Mouse (Mus musculus) 3T3-L1 (cell line): ENCODE measurements around the gene Cs.

ENCODE experiments used
- DNase-seq: peaks from one replicate; pipeline ENCODE4 v3.0.0-alpha.2; 2015; ENCODE audit warnings: low read depth, low spot score

The Cs gene

DNA sequence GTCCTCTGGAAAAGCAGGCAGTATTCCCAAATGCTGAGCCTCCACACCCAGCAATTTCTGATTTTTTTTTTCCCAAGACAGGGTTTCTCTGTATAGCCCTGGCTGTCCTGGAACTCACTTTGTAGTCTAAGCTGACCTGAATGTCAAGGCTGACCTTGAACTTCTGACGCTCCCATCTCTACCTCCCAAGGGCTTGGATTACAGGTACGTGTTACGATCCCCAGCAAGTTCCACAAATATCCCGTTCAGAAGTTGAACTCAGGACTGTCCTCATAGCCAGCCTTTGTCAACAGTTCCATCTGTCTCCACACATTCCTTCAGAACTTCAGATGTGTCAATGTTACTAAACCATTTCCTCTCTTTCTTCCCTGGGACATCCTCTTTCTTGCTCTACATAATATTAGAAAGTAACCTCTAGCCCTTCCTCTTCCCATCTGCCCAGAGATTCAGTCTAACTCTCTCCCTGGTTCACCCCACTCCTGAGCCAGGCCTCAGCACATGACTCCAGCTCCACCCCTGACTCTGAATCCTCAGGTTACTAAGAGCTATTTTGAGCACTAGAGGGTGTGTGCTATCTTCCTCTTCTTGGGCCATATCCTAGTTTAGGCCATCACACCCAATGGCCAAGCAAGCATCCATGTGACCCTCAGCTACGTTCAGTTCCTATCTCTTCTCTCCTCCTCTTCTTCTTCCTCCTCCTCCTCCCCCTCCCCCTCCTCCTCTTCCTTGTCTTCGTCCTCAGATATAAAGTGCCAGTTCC is 35.6 kb downstream of the Cs start:
- peak; percentile 47 for DNase-seq

DNA sequence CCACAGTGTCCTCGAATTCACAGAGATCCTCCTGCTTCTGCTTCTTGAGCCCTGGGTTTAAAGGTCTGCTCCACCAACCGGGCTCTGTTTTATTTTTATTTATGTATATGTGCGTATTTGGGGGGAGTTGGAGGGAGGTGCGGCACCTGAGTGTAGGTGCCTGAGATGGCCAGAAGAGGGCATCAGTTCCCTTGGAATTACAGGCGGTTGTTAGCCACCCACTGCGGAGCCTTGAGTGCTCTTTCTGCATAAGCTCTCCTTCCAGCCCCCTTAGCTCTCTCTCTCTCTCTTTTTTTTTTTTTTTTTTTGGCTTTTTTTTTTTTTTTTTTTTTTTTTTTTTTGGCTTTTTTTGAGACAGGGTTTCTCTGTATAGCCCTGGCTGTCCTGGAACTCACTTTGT is 36.9 kb downstream of the Cs start:
- no peak for DNase-seq

DNA sequence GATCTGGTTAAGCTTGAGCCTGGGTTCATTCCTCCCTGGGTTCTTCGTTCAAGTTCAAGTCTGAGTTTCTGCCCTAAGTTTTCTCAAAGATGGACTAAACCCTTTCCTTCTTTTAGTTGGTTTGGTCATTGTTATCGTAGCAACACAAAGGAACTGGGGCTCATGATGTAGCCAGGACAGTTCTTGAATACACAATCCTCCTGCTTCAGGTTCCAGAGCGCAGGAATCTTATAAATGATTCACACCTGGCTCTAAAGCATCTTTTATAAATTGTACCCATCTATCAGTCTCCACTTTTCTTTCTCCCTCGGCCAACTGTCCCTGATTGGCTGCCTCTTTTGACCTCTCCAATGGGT is 38.5 kb downstream of the Cs start:
- DNase-seq = no peak

DNA sequence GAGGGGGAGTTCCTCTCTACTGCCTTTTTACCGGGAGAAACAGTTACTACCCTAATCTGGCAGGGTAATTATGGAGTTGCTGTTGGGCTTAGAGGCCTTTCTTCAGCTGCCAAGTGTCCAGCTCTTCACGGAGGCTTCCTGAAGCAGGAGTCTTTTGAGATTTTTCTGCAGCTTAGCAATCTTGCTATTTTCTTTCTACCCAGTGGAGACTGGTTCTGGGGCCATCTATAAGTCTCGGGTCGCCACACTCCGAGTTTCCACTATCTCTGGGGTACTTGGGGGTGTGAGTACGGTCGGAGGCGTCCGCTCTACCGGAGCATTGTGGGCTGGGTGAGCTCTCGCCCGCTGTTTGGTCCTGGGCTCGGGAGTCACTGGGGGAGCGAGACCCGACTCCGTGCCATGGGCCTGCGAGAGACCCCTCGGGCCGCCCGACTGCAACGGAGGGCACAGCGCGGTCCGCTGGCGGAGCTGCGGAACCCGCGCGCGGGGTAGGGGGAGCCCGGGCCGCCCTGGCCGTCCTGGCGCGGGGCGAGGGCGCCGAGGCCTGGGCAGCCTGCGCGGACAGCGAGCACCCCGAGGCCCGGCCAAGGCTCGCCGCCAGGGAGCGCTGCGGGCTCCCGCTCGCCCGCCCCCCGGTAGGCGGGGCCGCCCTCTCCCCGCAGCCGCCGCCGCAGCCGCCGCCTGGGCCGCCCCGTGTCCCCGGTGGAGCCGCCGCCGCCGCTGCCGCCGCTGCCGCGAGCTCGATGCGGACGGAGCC is 39.1 kb downstream of the Cs start, which contains the start of gene Ankrd52:
Gene Ankrd52 (plus strand): TSS at position 661 of the 757 bp plus-strand sequence.
- DNase-seq = peak; percentile 64

DNA sequence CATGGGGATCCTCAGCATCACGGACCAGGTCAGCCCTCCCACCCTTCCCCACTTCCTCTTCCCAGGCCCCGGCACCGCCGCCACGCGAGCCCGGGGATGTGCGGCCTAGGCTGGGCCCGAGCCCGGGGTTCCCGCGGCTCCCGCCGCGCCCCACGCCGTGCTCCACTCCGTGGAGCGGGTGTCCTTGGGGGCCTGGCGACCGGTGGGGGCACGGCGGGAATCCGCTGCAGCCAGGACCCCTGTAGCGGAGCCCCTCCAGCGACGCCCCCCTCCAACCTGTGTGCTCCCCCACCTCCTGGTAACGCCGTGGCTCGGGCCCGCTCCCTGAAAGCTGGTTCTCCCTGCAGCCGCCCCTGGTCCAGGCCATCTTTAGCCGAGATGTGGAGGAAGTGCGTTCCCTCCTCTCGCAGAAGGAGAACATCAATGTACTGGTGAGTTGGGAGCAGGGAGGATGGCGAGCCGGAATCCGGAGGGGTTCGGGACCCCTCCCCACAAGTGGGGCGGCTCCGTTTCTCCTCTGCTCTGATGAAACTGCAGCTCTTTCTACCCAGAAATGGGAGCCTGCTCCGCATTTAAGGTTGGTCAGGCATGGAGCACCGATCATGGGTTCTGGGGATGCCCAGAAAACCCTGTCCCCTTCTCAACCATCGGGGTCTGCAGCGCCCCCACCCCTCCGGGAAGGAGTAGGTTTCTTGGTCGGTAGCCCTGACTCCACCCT is 39.8 kb downstream of the Cs start:
- DNase-seq = peak; percentile 39

DNA sequence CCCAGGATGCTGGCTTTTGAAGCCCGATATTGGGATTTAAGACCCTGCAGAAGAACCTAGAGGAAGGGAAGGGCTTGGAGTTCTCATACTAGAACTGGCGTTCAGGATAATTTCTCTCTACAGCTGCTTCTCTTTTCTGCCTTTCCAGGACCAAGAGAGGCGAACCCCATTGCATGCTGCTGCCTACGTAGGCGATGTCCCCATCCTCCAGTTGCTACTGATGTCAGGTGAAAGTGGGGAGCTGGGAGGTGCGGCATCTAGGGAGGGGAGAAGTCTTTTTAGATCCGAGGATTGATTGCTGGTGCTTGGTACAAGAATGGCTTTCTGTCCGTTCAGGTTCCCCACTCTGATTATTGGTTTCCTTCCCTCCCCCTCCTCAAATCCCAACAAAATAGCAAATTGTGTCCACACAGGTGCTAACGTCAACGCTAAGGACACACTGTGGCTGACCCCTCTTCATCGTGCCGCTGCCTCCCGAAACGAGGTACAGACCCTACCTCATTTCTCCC is 40.5 kb downstream of the Cs start:
- no peak for DNase-seq

DNA sequence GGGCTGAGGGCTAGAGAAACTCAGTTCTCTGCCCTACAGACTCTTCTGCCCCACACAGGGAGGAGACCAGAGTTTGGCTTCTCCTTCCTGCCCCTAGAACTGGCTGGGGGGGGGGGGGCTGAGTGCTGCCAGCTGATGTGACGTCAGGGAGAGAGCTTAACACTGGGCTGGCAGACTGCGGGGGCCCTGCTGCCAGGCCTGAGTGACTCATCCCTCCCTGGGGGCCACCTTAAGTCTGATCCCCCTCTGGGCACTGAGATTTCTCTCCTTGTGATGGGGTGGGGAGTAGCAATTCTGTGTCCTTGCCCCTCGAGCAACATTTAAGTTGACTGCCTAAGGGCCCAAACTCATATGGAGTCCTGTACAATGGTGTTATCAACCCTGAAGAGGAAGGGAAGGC is 40.9 kb downstream of the Cs start:
- peak; percentile 54 for DNase-seq

DNA sequence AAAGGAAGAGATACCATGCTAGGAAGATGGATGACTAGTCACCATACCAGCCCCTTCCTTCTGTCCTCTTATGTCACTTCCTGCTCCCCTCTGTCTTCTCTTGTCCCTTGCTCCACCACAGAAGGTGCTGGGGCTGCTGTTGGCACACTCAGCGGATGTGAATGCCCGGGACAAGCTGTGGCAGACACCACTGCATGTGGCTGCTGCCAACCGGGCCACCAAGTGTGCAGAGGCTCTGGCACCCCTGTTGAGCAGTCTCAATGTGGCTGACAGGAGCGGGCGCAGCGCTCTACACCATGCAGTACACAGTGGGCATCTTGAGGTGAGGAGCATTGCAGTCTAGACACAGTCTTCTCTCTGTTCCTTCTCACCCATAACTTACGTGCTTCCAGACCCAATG is 41.7 kb downstream of the Cs start:
- no peak for DNase-seq

DNA sequence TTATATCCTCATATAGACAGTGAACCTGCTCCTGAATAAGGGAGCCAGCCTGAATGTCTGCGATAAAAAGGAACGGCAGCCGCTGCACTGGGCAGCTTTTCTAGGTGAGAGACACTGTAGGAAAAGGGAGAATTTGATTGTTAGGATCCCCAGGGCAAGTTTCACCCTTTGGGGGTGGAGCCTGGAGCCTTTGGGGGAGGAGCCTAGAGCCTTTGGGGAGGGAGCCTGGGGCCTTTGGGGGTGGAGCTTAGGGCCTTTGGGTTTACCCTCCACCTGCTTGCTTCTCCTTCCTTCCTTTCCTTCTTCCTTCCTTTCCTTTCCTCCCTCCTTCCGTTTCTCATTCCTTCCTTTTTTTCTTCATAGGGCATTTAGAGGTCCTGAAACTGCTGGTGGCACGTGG is 43.0 kb downstream of the Cs start:
- DNase-seq = peak; percentile 51

DNA sequence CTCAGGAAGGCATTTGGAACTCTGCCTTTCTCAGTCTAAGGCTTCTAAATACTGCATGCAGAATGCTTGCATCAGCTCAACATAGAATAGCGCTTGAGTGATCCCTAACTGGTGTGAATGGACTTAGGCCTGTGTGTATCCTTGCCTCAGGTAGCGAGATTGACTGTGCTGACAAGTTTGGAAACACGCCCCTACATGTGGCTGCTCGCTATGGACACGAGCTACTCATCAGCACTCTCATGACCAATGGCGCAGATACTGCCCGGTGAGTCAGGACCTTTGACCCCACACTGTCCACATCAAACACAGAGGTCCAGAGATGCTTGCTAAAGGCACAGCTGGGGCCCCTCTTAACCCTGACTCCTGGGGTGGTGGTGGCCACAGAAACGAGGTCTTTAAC is 44.9 kb downstream of the Cs start:
- DNase-seq = no peak

DNA sequence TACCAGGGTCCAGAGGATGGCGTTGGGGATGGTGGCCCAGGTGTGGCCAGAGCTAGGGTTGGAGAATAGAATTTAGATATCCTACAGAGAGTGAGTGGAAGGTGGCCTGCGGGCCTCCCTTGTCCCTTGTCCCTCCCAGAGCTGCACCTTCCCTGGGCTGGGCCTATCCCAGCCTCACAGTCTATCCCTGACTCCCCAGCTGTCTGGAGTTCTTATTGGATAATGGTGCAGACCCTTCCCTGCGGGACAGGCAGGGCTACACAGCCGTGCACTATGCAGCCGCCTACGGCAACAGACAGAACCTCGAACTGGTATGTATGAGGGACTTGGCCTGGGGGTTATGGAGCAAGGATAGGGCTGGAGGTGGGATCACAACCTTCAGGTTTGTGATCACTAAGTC is 48.4 kb downstream of the Cs start:
- DNase-seq = no peak

DNA sequence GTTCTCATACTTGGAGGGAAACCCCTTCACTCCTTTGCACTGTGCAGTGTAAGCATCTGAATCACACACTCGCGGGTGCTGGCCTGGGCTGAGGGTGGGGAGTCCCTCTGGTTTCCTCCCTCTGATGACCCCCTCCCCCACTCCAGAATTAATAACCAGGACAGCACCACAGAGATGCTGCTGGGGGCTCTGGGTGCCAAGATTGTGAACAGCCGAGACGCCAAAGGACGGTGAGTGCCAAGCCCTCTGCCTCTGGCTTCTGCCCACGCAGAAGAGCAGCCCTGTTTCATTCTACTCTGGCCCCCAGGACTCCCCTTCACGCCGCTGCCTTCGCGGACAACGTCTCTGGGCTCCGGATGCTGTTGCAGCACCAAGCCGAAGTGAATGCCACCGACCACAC is 51.4 kb downstream of the Cs start:
- no peak for DNase-seq

DNA sequence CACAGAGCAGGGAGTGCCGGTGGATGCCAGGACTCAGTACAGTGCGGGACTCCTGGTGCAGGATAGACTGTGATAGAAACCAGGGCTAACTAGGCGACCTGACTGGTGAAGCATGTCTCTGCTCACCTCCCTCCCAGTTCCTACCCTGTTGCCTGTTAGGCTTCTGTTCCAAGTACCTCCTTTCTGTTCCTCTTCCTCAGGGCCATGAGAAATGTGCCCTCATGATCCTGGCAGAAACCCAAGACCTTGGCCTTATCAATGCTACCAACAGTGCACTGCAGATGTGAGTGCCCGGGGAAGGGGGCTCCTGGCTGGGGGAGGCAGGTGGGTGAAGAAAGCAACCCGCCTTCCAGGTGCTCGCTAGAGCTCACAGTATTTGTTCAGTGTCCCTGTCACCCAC is 52.0 kb downstream of the Cs start:
- DNase-seq = no peak

DNA sequence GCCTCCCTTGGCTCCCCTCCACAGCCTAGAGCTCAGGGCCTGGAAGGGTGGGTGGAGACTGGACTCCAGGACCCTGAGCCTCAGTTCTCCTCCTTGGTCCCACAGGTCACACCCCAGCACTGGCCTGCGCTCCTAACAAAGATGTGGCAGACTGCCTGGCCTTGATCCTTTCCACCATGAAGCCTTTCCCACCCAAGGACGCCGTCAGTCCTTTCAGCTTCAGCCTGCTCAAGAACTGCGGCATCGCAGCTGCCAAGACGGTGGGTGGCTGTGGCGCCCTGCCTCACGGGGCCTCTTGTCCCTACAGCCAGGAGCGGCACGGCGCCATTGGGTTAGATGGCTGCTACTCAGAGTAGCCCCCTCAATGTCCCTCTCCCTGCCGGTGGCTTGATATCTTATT is 52.8 kb downstream of the Cs start:
- DNase-seq = no peak

DNA sequence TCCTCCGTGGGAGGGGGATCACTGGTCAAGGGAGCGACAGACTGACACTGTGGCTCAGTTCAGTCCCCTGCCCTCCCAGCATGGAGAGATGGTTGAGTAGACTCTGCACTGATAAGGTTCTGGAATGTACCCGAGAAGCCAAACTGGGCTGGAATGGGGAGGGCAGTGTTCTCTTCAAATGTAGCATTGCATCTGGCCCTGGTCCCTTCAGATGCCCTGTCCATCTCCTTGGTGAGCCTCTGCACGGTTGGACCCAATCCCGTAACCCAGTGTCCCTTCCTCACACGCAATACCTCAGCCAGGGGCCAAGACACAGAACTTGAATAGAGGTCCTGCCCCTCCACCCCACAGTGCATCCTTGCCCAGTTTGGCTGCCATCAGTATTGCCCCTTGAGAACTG is 54.3 kb downstream of the Cs start:
- DNase-seq = no peak

DNA sequence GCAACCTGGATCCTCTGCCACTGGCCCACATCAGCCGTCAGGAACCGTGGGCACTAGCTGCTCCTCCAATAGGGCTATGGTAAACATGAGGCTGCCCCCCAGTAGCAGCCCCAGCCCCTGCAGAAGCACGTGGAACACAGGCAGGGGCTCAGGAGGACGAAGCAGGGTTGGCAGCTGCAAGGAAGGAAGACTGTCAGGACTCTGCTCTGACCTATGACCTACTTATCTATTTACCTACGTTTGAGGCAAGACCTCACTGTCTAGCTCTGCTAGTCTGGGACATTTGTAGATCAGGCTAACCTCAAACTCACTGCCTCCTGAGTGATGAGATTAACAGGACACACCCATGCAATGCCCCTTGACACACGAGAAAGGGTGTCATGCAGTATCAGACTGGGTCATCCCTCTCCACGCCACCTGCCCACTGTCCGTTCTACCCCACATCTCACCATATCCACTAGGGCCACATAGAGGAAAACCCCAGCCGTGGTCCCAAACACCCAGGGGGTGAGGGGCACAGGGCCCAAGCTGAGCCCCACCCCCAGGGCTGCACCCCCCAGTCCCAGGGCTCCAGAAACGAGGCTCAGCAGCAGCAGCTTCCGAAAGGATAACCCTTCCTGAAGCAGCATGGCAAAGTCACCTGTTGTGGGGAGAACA is 58.6 kb downstream of the Cs start:
- no peak for DNase-seq

DNA sequence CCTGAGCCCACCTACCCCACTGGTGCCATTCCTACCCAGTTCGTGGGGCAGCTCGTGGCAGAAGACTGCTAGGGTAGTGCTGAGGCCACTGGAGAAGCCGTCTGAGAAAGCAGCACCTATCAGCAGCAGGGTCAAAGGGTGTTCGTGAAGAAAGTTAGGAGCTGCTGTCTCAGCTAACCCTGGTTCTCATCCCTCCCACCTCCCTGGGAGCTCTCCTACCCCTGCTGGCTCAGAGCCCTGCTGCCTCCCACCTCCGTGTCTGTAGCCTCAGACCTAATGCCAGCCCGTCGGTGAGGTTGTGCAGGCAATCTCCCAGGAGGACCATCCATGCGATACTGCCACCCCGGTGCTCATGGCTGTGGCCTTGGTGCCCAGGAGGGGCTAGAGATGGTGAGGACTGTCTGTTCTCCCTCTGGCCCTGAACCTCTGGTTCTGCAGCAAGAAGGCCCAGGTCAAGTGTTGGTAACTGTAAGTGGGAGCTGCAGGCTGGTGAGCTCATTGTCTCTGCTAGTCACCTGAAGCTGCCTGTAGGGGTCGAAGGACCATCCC is 59.3 kb downstream of the Cs start:
- no peak for DNase-seq

DNA sequence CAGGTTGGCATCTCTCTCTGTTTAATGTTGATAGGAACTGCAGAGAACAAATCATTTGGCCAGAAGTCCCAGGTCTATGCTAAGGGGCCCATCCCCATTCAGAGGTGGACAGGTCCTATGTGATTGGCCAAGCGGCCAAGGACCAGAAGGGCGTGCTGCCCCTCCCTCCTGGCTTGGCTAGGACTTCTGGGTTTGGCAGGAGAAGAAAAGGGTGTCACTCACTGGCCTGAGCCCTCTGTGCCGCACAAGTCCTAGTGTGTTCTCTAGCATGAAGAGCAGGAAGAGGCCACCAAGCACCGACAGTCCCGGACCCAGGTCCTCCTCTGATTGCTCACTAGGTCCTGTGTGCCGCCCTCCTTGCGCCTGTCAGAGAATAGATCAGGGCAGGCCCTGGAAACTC is 59.9 kb downstream of the Cs start:
- no peak for DNase-seq

DNA sequence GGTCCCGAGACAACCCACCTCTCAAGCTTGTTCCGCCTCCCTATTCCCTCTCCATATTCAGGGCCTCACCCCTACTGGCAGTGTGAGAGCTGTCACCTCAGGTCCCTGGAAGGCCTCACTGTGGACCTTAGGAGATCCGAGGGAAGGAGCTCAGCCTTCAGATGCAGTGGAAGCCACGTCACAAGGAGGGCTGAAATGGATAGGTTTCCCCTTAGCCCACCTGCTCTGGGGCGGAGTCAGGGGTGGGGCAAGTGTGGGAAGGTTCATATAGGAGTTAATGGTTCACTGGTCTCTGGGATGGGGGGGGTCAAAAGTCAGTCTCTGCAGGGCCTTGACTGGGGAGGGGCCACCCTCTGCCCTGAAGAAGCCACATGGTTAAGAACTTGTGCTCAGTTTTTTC is 62.8 kb downstream of the Cs start:
- DNase-seq = no peak

DNA sequence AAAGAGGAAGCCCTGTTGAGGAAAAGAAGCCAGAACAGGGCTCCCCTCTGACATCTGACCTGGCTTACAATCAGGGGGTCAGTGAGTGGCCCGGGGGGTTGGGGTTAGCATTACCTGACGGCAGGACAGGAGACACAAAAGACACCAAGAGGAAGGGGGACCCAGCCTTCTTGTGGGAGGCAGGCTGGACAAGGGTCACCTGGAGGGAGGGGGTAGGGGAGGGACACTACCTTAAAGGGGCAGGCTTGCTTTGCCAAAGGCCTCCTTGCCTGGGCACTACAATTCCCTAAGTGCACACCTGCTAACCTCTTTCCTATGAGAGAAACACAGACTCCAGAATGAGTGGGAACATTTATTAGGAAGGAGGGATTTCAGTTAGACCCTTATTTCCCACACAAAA is 63.5 kb downstream of the Cs start, which contains the start of gene Slc39a5:
Gene Slc39a5 (minus strand): TSS at position 174 of the 400 bp plus-strand sequence.
- DNase-seq = no peak

DNA sequence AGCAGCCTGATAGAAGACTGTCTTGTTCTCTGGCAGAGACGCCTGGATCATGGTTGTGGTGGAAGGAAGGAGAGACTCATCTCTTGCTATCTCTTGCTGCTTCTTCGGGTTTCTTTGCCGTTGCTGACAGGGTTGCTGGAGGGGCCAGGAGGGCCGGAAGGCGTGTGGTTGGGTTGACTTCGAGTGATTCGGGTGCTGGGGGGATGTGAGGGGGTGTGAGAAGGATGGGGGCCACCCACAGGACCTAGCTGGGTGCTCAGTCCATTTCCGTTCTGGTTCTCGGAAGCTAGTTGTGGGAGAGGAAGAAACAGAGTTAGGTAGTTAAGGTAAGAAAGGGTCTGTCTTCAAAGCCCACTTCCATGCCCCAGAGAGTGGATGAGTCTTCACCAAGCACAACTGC is 64.1 kb downstream of the Cs start:
- DNase-seq = no peak

DNA sequence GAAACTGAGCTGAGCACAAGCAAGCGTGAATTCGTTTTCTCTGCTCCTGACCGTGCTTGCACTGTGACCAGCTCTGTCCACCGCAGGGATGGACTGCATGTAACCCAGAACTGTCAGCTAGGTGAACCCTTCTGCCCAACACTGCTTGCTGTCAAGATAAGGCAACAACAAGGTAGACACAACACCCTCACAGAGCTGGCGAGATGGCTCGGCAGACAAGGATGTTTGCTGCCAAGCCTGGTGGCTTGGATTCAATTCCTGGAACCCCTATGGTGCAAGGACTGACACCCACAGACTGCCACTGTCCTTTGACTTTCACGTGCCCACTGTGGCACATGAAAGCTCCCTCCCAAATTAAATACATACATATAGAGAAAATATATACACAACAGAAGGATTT is 66.4 kb downstream of the Cs start:
- no peak for DNase-seq
